Mouse (Mus musculus) spleen, postnatal 14 days (tissue): Measurements from ENCODE around the gene Rhou.

Source experiments
- DNase-seq, 2 experiments: peaks; one replicate each; pipeline ENCODE4 v3.0.0; 2021 to 2022; ENCODE audit warnings: low spot score in 2 of 2

The Rhou gene

DNA sequence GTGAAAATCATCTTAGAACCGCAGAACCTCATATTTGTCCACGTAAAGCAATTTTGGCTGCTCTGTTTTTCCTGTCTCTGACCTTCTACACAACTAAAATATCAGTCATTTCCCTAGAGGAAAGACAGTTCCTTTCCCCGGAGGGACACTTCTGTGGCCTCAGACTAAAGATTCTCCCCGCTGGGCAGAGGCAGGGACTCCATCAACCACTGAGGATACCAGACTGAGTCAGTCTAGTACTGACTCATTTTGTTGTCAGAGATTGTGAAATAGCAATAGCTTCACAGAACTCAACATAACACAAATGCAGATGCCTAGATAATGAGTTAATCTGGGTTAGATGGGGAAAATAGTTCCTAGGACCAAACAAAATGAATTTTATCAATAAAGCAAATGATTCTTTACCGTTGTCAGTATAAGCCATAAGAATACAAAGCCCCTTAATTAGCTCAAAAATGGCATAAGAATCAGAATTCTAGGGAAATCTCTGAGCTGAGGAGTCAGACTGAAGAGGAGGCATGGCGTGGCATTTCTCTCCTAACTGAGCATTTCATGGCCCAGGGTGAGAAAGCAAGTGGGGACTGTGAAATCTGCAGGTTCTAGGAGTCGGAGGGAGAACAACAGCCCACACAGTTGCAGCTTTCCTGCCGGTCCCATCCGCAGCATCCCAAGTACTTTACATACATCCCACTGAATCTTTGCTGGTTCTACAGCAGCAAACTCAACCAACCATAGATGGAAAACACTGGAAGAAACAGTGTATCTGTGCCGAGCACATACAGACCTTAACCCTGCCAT lies 38.6 kb downstream of the Rhou start:
- DNase-seq: no peak

DNA sequence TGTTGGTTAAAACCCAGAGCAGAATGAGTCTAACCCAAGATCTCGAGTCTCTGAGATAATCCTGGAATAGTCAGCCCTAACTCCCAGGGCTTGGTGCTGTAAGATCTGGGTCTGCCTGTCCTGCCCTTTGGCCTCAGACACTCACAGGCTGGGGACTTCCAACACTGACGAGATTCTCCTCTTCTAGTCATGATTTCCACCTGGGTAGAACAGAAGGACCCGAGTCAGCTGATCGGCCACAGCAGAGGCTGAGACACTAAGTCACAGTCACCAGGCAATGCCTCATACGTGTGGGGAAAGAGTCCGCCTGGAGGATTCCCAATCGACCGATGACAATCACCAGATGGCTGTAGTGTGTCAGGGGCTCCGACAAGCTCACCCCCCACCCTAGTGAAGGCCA lies 42.4 kb downstream of the Rhou start:
- no peak for DNase-seq

DNA sequence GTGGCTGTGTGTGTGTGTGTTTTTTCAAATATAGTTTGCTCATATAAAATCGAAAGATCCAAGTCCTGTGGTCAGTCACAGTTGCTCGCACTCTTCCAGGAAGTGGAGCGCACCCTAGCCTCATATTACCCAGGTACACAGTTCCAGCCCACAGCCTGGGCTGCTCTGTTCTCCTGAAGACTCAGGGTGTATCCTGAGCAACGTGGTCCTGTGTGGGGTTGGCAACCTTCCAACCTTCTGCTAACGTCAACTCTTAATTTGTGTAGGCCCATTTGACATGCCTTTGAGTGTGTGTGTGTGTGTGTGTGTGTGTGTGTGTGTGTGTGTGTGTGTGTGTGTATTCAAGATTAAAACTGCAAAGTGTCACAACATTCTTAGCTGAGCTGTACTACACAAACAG lies 43.6 kb downstream of the Rhou start:
- no peak for DNase-seq

GRCm38 (mm10) chr8:123700399-123701070 lies 46.8 kb downstream of the Rhou start:
- no peak for DNase-seq

DNA sequence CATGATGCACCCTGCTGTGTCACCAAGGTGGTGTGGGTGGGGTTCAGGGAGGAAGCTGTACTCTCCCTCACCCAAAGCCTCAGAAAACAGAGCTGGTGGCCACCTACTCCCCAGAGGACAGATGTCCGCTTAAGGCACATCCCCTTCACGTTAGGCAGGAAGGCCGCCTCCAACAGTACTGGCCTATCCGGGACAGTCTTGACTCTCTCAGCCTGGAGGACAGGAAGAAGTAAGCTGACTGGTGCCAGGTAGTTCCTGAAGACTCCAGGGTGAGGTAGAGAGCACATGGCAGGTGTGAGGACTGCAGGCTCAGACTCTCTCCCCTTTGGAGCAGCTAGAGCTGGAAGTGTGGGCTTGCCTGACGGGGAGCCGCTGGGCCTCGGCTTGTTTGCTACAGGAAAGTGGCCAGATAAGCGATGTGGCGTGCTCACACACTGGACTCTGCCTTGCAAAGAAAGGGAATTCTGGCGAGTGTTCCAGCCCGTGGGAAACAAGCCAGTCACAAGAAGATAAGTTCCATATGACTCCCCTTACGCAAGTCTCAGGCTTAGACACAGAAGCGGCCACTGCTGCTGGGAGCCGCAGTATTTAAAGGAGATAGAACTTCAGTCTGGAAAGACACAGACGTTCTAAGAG lies 48.3 kb downstream of the Rhou start:
- DNase-seq: no peak

DNA sequence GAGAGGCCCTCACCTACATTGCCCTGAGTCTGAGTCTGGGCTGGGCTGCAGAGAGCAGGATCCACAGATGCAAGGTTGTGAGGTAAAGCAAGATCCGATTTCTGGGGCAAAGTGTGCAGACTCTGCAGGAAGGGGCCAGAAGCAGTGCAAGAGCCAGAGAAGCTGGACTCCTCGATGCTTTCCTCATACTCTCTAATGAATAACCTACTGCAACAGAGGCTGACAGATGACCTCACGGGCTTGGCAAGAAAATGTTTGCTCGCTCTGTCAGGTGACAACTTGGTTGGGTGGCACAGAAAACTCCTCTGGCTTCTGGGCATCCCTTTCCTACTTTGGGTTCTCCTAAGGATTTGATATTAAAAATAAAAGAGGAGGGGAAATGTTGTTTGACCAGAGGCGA lies 51.6 kb downstream of the Rhou start:
- no peak for DNase-seq

- DNase-seq: no peak
Measured at GRCm38 (mm10) chr8:123707137-123707536, 53.4 kb downstream of the Rhou start.

- DNase-seq: no peak
Measured at GRCm38 (mm10) chr8:123708729-123709128, 55.0 kb downstream of the Rhou start.

DNA sequence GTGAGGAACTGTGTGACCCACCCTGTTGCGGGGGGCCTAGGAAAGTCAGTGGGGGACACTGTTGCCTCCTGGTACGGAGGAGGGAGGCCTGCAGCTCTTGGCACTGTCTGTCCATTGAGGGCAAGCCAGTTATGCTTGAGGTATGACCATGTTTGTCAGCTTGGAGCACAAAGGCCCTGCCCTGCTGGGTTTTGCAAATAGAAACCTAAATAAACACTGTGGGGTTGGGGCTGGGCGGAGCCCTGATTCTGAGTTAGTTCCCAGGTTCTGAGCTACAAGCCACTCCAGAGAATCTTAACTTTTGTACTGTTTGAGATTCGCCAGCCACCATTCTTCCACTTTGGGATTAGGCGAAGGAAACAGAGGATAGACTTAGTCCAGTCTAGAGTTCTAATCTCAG lies 56.6 kb downstream of the Rhou start:
- DNase-seq: no peak
